ENCODE assay signal across 26 mouse cellular contexts in the genomic region with DNA sequence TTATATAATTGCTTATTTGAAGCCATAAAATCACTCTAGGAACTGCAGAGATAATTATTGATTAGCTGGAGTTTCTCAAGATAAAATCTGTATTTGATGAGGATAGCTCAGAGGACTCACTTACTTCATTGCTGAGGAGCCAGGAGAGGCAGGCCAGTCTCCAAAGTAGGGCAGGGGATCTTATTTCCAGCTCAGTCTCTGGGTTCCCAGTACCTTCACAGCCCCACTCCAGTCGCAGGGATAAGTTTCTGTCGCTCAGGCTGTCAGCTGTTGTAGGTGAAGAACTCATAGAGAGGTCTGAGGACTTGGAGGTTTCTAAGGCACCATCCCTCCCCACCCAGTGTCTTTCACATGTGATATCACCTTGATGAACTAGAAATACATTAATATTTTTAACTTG.
"Had no signal": no experiment of that assay in that cellular context is flagged by ENCODE, and none has a peak within 500 bp of the region (broad histone marks: within the 10 kb centered on the region; RNA-seq: fewer than 3 reads in every experiment).

No protein-coding gene starts in this region.

- H3K4me3 ChIP-seq: embryonic facial prominence, embryonic 10.5 days; embryonic facial prominence, embryonic 12.5 days; embryonic facial prominence, embryonic 13.5 days; embryonic facial prominence, embryonic 15.5 days; erythroblast, embryonic 14.5 days; forebrain, embryonic 10.5 days; forebrain, embryonic 12.5 days; forebrain, embryonic 13.5 days; forebrain, embryonic 15.5 days; heart, adult 2 months; heart, embryonic 10.5 days; heart, embryonic 12.5 days had no signal

- H3K27ac ChIP-seq: embryonic facial prominence, embryonic 10.5 days; embryonic facial prominence, embryonic 12.5 days; embryonic facial prominence, embryonic 13.5 days; embryonic facial prominence, embryonic 15.5 days; forebrain, embryonic 10.5 days; forebrain, embryonic 12.5 days; forebrain, embryonic 13.5 days; forebrain, embryonic 15.5 days; heart, adult 2 months; heart, embryonic 10.5 days had no signal

- H3K27me3 ChIP-seq: embryonic facial prominence, embryonic 12.5 days; embryonic facial prominence, embryonic 13.5 days; embryonic facial prominence, embryonic 15.5 days; forebrain, embryonic 12.5 days; forebrain, embryonic 13.5 days; forebrain, embryonic 15.5 days; heart, embryonic 12.5 days had no signal

- DNase-seq: cerebellum, adult 18-20 months; cerebellum, adult 8-10 months; cerebellum, adult 9-10 months; cerebellum, adult 9-11 months; cerebellum, postnatal 10 days; cerebellum, postnatal 14 days; cerebellum, postnatal 25 days; cerebellum, postnatal 36 days; embryo, embryonic 11 days; forebrain, postnatal 0 days; gastrocnemius, postnatal 14 days; gastrocnemius, postnatal 25 days; heart, adult 11 months; heart, adult 18-20 months; heart, adult 2 months had no signal
